Mouse (Mus musculus): ENCODE results near the gene Gdpd3.
"Not testable (repeated sequence)": the region's sequence is repeated elsewhere in the genome, so short reads cannot be mapped to it uniquely, and the experiment has no call there.

The Gdpd3 gene

DNA sequence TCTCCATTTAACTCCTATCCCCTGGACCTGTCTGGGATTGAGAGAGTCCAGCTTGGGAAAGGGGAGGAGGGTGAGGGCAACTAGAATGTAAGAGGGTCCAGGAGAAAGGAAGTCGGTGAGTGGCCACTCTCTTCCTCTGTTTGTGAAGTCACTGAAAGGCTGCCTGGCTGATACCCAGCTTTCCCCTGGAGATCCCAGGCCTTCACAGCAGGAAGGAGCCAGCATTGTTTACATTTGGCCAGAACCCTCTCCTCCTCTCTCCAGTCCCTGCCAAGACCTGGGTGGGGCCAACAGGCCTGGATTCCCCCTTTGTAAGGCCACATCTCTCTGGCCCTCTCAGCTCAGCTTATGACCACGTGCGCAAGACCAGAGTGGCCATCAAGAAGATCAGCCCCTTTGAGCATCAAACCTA, 5.7 kb upstream of the Gdpd3 start:
- DNase-seq (ENCODE audit: extremely low spot score, low spot score) = no peak

- no peak for DNase-seq (ENCODE audit: extremely low spot score, low spot score)
Observed at GRCm38 (mm10) chr7:126760956-126761355, 5.2 kb upstream of the Gdpd3 start.

DNA sequence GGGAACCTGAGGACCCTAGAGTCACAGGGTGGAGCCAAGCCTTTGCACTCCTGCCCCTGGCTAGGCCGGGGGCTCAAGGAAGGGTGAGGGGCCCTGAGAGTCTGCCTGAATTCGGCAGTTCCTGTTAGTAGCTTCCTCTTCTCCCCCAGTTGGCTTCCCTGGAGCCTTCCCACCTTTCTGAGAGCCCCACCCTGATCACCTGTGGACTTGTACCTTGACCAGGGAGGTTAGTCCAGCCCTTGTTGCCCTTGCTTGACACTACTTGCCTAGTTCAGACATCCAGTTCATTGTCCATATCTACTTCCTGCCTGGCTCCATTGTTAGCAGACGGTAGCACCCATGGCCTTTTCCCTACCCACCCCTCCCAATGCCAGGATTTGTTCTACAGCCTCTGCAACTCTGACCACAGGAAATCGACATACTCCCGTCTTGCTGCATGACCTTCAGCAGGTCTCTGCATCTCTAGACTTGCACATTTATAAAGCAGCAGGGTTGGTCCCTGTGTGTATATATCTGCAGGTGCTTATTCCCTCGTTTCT, 4.5 kb upstream of the Gdpd3 start:
- DNase-seq (ENCODE audit: extremely low spot score, low spot score) = no peak

GRCm38 (mm10) chr7:126762471-126763008, 3.6 kb upstream of the Gdpd3 start:
- DNase-seq (ENCODE audit: extremely low spot score, low spot score) = no peak

DNA sequence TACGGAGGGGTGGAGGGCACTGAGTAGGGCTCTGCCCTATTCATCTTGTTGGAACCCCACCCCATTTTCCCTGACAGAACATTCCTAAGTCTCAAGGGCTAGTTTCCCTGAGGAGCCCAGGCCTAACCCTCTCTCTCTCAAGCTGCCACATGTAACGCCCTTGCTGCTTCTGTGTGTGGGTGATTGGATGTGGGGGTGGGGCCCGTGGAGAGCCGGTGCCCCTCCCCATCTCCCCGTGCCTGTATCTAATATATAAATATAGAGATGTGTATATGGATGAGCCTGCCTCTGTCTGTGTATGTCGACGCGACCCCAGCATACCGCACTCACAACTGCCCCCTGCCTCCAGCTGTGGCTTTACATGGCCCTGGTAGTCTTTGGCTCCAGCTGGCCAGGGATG, 594 bp upstream of the Gdpd3 start:
- no peak for DNase-seq (ENCODE audit: extremely low spot score, low spot score)

DNA sequence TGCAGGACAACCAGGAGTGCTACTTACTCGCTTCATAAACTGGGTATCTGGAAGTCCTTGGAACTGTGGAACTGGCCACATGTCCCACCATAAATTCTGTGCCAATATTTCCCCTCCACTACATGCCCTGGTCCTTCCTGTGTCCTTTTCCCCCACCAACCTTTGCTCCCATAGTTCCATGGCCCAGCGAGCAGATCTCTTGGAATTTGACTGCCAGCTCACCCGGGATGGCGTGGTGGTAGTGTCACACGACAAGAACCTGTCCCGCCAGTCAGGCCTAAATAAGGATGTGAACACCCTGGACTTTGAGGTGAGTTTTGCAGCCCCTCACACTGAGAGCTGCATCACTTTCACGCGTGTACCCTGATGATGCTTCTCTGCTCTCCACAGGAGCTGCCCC, 867 bp downstream of the Gdpd3 start:
- DNase-seq (ENCODE audit: extremely low spot score, low spot score) = no peak

- no peak for DNase-seq (ENCODE audit: extremely low spot score, low spot score)
Observed at GRCm38 (mm10) chr7:126770784-126771183, 4.7 kb downstream of the Gdpd3 start.

DNA sequence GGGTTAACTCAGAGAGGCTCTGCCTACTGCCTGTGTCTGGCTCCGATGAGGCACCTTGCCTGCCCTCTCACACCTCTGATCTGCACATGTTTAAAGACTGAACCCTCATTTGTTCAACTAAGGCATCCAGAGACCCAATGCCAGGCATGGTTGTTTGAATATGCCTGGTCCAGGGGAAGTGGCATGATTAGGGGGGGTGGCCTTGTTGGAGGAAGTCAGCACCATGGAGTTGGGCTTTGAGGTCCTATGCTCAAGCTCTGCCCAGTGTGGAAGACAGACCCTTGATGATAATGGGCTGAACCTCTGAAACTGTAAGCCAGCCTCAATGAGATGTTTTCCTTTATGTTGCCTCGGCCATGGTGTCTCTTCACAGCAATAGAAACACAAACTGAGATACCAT, 7.2 kb downstream of the Gdpd3 start:
- no peak for DNase-seq (ENCODE audit: extremely low spot score, low spot score)

DNA sequence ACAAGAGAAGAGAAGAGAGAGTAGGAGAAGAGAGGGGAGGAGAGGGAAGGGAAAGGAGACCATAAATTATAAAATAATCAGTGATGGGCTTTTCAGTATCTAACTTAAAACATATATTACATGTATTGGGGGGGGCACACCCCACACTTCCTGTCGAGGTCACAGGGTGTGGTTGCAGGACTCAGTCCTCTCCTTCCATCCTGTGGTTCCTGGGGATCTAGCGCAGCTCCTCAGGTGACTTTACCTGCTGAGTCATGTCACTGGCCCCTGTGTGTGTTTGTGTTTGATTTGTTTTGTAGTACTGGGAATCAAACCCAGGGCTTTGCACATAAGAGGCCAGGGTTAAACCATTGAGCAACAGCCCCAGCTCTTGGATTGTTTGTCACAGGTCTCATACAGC, 8.3 kb downstream of the Gdpd3 start:
- DNase-seq (ENCODE audit: extremely low spot score, low spot score) = no peak

GRCm38 (mm10) chr7:126775185-126775977, 9.2 kb downstream of the Gdpd3 start:
- no peak for DNase-seq (ENCODE audit: extremely low spot score, low spot score)

DNA sequence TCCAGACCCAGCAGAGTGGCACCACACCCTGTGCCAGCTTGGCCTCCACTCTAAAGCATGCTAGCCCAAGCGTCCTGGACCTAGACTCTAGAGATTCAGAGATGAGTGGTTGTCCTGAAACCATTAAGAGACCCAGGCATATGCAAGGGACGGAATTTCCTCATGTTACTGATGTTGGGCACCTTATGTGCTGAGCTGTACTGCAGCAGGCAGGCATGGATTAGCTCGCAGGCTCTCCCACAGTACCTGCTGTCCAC, 9.8 kb downstream of the Gdpd3 start:
- DNase-seq (ENCODE audit: extremely low spot score, low spot score) = no peak

GRCm38 (mm10) chr7:126776598-126777057, 10.5 kb downstream of the Gdpd3 start, which contains the start of gene Ypel3:
Gene Ypel3 (plus strand): TSS chr7:126776955.
- DNase-seq (ENCODE audit: extremely low spot score, low spot score) = peak; percentile 90

- DNase-seq (ENCODE audit: extremely low spot score, low spot score) = no peak
Observed at GRCm38 (mm10) chr7:126777476-126777875, 11.3 kb downstream of the Gdpd3 start.

- no peak for DNase-seq (ENCODE audit: extremely low spot score, low spot score)
Observed at GRCm38 (mm10) chr7:126778147-126778546, 12.0 kb downstream of the Gdpd3 start.

GRCm38 (mm10) chr7:126779101-126779500, 13.0 kb downstream of the Gdpd3 start:
- DNase-seq (ENCODE audit: extremely low spot score, low spot score) = not testable (repeated sequence)

DNA sequence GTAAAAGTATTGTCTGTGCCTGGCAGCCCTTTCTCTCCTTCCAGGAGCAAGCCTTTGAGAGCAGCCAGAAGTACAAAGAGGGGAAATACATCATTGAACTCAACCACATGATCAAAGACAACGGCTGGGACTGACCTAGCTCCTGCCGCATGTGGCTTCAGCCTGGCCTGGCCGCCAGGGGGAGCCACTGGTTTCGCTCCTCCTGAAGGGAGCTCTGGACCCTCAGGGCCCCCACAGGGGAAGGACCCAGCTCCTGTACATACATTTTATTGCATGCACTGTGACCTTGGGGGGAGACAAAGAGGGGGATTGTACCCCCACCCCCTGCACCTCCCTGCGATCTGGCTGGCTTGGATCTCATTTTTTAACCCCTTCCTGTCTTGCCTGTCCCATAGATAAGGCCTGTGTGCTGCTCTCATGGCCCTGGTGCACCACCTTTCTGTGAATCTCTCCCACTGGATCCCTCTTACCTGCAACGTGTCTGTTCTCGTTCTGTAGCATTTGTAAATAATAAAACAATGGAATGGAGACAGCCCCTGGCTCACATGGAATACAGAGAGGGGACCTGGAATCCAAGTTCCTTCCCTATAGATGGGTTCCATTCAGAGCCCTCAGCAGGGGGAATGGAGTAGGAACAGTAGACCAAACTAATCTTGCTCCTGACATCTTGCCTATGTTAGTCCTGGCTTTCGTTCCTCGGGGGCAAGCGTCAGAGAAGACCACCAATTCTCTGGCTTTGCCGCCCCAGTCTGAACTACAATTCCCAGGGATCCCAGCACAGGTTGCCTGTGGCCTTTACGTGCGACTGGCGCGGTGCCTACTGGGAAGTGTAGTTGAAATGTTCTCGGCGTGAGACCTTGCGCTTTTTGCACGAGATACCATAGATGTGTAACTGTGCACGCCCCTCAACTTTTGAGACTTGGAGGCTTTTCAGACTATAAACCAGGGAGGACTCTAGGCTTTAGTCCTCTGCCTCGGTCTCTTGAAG, 14.1 kb downstream of the Gdpd3 start:
- peak; percentile 94 for DNase-seq (ENCODE audit: extremely low spot score, low spot score)

- no peak for DNase-seq (ENCODE audit: extremely low spot score, low spot score)
Observed at GRCm38 (mm10) chr7:126780971-126781635, 15.0 kb downstream of the Gdpd3 start, which contains the start of gene Tbx6. Gene Tbx6 (plus strand): TSS chr7:126781483.

DNA sequence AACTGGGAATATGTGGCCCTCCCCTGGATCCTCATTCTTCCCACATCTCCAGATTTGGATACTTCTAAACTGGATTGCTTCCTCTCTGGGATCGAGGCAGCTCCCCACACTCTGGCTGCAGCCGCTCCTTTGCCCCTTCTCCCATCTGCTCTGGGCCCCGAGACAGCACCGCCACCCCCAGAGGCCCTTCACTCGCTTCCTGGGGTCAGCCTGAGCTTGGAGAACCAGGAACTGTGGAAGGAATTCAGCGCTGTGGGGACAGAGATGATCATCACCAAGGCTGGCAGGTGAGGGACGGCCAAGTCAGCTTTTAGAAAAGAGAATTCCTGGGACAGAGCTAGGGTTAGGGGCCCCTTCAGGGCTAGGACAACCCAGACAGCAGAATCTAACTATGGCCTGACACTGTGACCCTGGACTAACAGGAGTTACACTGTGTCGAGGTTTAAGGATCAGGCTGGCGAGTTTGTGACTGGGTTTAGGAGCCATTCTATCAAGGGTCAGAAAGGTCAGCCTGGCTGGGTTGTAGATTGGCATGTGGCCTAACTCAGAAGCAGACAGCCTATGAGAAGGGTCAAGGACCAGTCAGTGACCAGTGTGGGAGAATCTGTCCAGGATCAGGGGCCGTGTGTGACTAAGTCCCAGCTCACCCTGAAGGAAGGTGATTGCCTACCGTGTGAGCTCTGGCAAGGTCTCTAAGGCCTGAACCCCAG, 15.7 kb downstream of the Gdpd3 start:
- DNase-seq (ENCODE audit: extremely low spot score, low spot score) = no peak

GRCm38 (mm10) chr7:126782693-126783092, 16.6 kb downstream of the Gdpd3 start:
- DNase-seq (ENCODE audit: extremely low spot score, low spot score) = no peak

GRCm38 (mm10) chr7:126784469-126784868, 18.3 kb downstream of the Gdpd3 start:
- DNase-seq (ENCODE audit: extremely low spot score, low spot score) = no peak

DNA sequence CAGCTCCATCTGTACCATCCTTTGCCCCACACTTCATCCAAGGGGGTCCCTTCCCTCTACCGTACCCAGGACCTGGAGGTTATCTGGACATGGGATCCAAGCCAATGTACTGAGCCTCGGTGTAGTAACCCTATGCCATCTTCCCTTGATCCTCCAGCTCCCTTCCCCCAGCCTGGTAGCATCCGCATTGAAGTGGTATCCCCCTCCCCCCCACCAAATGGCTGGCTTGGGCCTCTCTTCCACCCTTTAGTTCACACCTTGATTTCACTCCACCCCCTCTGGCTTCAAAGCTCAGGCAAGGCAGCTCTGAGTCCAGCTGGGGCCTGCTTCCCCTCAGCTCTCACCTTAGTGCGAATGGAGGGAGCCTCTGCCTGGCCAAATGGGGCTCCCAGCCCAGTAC, 18.9 kb downstream of the Gdpd3 start:
- DNase-seq (ENCODE audit: extremely low spot score, low spot score) = no peak

All from neural tube, embryonic 10.5 days (tissue).